Mouse (Mus musculus) induced T-regulatory cell, adult 2 months (primary cell): Measurements from ENCODE around the gene Tnxb.

Experiments used
- DNase-seq: peaks from one replicate; pipeline ENCODE4 v3.0.0-alpha.2; 2012; ENCODE audit warnings: low read depth

The Tnxb gene

GRCm38 (mm10) chr17:34659897-34660214 lies 10.5 kb upstream of the Tnxb start:
- DNase-seq = no peak

GRCm38 (mm10) chr17:34660259-34660820 lies 10.0 kb upstream of the Tnxb start:
- DNase-seq = no peak

DNA sequence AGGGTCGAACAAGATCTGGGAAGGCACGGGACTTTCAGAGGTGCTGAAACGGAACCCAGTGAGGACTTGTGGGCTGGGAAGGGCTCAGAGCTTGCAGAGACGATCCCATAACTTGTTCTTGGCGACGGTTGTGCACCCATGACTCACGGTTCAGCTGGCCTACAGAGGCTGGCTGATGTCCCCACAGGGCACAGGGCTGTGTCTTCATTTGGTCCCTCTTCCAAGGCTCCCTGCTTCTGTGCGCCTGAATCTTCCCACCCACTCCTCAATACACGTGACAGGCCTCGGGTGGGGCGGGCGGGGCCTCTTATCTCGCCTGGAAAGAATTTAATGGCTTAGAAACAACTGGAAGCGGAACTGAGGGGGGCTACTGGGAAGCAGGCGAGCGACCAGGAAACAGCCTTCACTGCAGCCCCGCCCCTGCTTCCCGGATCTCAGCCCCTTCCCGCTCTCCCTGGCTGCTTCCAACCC lies 9.2 kb upstream of the Tnxb start:
- DNase-seq = no peak

DNA sequence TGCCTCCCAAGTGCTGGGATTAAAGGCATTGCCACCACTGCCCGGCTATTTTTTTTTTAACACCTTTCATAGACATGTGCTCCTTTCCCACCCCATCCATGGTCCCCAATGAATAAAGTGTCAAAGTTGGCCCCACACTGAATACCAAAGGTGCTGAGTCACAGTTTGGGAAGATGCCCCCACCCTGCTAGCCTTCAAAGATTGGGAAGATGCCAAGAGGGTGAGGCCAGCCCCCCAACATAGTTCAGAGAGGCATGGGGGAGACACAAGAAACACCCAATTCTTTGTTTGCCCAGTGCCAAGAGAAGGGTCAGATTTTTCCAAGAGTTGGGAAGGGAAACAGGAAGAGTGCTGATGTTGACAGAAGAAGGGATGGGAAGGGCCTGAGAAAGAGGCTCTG lies 7.9 kb upstream of the Tnxb start:
- no peak for DNase-seq

DNA sequence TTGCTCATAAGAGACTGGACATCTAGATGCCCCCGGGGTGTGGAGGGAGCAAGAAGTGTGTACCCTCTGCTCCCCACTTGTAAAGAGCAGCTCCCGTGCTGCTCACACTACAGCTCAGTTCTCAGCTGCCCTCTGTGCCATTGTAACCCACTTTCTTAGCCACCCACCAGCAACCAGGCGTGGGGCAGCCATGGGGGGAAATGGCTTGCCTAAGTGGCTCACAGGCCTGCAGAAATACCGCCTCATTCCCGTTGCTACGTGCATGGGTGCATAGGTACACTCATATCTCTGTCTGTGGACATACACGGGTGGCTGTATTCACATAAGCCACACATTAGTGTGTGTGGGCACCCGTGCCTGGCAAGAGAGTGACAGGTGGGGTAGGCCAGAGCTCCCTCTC lies 7.4 kb upstream of the Tnxb start:
- no peak for DNase-seq

DNA sequence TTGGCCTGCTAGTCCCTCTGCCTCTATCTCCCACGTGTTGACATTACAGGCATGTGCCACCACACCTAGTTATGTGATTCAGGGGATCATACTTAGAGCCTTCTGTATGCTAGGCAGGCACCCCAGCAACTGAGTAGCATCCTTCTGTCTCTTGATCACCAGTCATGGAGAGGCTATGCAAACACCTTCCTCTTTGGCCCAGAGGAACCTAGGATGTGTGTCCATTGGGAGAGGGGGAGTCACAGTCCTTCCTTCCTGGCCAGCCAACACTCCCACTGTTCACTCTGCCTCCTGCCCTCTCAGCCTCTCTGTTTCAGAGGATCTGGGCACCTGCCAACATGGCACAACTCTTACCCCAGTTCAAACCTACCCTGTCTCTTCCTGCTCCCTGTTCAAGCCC lies 6.8 kb upstream of the Tnxb start:
- DNase-seq = no peak

- no peak for DNase-seq
These were observed 5.9 kb upstream of the Tnxb start for GRCm38 (mm10) chr17:34664472-34664871.

GRCm38 (mm10) chr17:34671151-34672066 lies 1.1 kb downstream of the Tnxb start:
- no peak for DNase-seq

- DNase-seq = no peak
These were observed 2.0 kb downstream of the Tnxb start for GRCm38 (mm10) chr17:34672246-34672792.

GRCm38 (mm10) chr17:34673139-34673538 lies 2.8 kb downstream of the Tnxb start:
- no peak for DNase-seq

GRCm38 (mm10) chr17:34674524-34675204 lies 4.3 kb downstream of the Tnxb start:
- DNase-seq = no peak

- DNase-seq = no peak
These were observed 5.1 kb downstream of the Tnxb start for GRCm38 (mm10) chr17:34675205-34676092.

GRCm38 (mm10) chr17:34676093-34676460 lies 5.7 kb downstream of the Tnxb start:
- DNase-seq = no peak

- DNase-seq = no peak
These were observed 6.3 kb downstream of the Tnxb start for GRCm38 (mm10) chr17:34676671-34677070.

DNA sequence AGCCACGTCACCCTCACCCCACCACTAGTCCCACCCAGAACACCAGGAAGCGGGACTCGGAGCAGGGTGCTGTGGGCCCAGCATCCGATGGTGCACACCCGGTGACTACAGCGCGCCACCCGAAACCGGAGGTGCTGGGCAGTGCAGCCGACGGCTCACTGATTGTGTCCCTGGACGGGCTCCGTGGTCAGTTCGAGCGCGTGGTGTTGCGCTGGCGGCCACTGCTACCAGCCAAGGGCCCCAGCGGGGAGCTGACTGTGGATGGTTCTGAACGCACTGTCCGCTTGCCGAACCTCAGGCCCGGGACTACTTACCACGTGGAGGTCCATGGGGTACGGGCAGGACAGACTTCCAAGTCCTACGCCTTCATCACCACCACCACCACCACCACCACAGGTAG lies 9.9 kb downstream of the Tnxb start:
- no peak for DNase-seq

- no peak for DNase-seq
These were observed 10.3 kb downstream of the Tnxb start for GRCm38 (mm10) chr17:34680621-34681020.

GRCm38 (mm10) chr17:34681132-34681571 lies 10.8 kb downstream of the Tnxb start:
- DNase-seq = peak; percentile 71

DNA sequence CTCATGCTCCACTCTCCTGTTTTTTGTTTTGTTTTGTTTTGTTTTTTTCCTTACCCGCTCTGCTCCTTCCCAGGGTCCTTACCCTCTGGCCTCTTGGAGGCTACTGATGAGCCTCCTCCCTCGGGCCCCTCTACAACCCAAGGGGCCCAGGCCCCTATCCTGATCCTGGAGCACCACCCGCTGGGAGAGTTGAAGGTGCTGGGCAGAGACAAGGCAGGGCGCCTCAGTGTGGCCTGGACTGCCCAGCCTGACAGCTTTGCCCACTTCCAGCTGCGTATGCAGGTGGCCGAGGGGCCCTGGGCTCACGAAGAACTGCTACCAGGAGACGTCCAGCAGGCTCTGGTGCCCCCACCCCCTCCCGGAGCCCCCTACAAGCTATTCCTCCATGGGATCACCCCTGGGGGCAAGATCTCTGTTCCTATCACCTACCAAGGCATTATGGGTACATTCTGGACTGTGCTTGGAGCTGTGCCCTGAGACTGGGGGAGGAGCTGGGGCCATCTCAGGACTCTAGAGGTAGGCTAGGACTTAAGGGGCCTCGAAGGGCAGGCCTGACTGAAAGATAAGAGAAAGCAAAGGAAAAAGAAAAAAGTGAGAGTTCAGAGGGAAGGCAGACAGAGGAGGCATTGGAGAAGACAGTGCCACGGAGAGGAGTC lies 11.7 kb downstream of the Tnxb start:
- no peak for DNase-seq

- DNase-seq = no peak
These were observed 12.8 kb downstream of the Tnxb start for GRCm38 (mm10) chr17:34683179-34683578.

- DNase-seq = no peak
These were observed 13.4 kb downstream of the Tnxb start for GRCm38 (mm10) chr17:34683686-34684220.
